Mouse (Mus musculus): ENCODE results near the gene Lmx1b. TPM values are rescaled to one million over a fixed set of nuclear protein-coding genes. Genes with fewer than 3 reads are reported as not detected.

The Lmx1b gene
- total and polyA plus RNA-seq, 2 experiments from 2014 or later = 2.1 to 17.3 TPM

DNA sequence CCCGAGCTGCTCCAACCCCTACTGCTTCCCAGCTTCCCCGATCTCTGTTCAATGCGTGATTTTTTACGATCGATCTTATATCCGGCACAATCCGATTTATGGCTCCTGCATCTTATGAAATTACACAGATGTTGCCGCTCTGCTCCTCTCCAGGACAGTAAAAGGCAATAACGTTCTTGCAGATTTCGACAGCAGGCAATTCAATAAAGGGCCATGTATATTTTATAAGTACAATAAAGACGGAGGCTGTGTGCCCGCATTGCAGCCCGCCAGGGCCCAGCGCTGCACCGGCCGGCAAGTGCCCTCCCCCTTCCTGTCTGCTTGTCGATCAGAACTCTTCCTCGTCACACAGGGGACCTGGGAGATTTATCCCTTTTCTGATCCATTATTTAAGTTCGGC is 124.5 kb downstream of the Lmx1b start:
- Histone ChIP-seq H3K27ac (no peak overlapping the region), H3K36me3 (ENCODE audit: insufficient read depth, low read length) (no peaks in the 10 kb centered on the region), H3K4me1 (ENCODE audit: insufficient read depth, low read length) (no peaks in the 10 kb centered on the region), H3K27me3 (ENCODE audit: insufficient read depth, low read length) (no peaks in the 10 kb centered on the region), H3K4me3 (ENCODE audit: low read length) (no peak overlapping the region), H3K4me2 (ENCODE audit: low read depth, low read length) (no peak overlapping the region), H3K9me3 (ENCODE audit: low read length) (no peaks in the 10 kb centered on the region), H3K9ac (replicated peaks; ENCODE audit: low read length) (no peak overlapping the region)
- DNase-seq (ENCODE audit: low spot score) (peak; percentile 4), ATAC-seq (no peak)
- 64% methylated on average over 19 of the region's 19 CpGs for WGBS
- no peak for TF ChIP-seq CTCF (IDR thresholded peaks at IDR 0.05; ENCODE audit: low read depth)

DNA sequence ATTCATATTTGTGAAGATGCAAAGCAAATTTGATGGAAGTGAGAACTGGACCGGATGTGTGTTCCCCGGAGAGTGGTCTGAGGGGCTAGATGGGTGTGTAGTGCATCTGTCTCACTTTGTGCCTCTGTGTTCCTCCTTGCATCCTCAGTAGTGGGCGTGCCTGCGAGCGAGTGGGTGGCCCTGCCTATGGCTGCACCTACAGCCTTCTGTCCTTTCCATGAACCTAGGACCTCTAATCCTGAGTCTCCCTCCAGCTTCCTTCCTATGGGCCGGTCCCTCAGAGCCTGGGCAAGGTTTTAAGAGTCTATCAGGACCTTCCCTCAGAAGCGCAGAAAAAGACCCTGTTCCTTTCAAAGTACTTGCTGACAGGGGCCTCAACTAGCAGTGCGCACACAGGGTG is 124.9 kb downstream of the Lmx1b start:
- Histone ChIP-seq H3K9ac (replicated peaks; ENCODE audit: low read length) (no peak overlapping the region), H3K9me3 (ENCODE audit: low read length) (no peaks in the 10 kb centered on the region), H3K27me3 (ENCODE audit: insufficient read depth, low read length) (no peaks in the 10 kb centered on the region), H3K4me3 (ENCODE audit: low read length) (no peak overlapping the region), H3K27ac (no peak overlapping the region), H3K4me1 (ENCODE audit: insufficient read depth, low read length) (no peaks in the 10 kb centered on the region), H3K4me2 (ENCODE audit: low read depth, low read length) (no peak overlapping the region), H3K36me3 (ENCODE audit: insufficient read depth, low read length) (no peaks in the 10 kb centered on the region)
- WGBS = 84% methylated on average over 8 of the region's 8 CpGs
- ATAC-seq (no peak), DNase-seq (ENCODE audit: low spot score) (no peak)
- no peak for TF ChIP-seq CTCF (IDR thresholded peaks at IDR 0.05; ENCODE audit: low read depth)

Other genes with a start within 250 kb of the Lmx1b start
- gene Zbtb34, start 209.2 kb downstream of the Lmx1b start, total RNA-seq (2014; rRNA removed) = 20.6 and 32.9 TPM in 2 replicates
- gene Zbtb34, start 209.2 kb downstream of the Lmx1b start, polyA plus RNA-seq (2015; fragmentation: Nextera tagmentation; extraction: Ambion mirVana) = 2.8 and 3.1 TPM in 2 replicates
- gene Zbtb43, start 172.0 kb downstream of the Lmx1b start, total RNA-seq (2014; rRNA removed) = 19.3 and 23.0 TPM in 2 replicates
- 19.6 and 20.5 TPM in 2 replicates for gene Zbtb43, start 172.0 kb downstream of the Lmx1b start, polyA plus RNA-seq (2015; fragmentation: Nextera tagmentation; extraction: Ambion mirVana)
- gene Mvb12b, start 247.4 kb upstream of the Lmx1b start, total RNA-seq (2014; rRNA removed) = 134 and 142 TPM in 2 replicates
- 55.4 and 64.1 TPM in 2 replicates for gene Mvb12b, start 247.4 kb upstream of the Lmx1b start, polyA plus RNA-seq (2015; fragmentation: Nextera tagmentation; extraction: Ambion mirVana)